Mouse (Mus musculus) ES-E14 (cell line): ENCODE measurements around the gene Cabp4. TPM values are rescaled to one million over a fixed set of nuclear protein-coding genes. Genes with fewer than 3 reads are reported as not detected.

Experiments
- DNase-seq: peaks from one replicate; pipeline ENCODE4 v3.0.0-alpha.2; 2013; ENCODE audit warnings: low read depth, low spot score
- H3K27ac ChIP-seq: 2 replicates; pipeline ENCODE4 v1.5.1; 2012; ENCODE audit warnings: low read depth, mild to moderate bottlenecking, low read length, moderate library complexity, mixed read lengths; ENCODE audit not compliant: poor library complexity, insufficient read depth, severe bottlenecking
- H3K36me3 ChIP-seq: 2 replicates; pipeline ENCODE4 v1.6.1; 2012; ENCODE audit warnings: mild to moderate bottlenecking, low read length, moderate library complexity, mixed read lengths; ENCODE audit not compliant: control insufficient read depth, poor library complexity, insufficient read depth, severe bottlenecking
- H3K4me1 ChIP-seq, 2 experiments: fragments of 150-350 bp in 1 of 2; sonication (generic) in 1 of 2; 2 replicates each; pipeline ENCODE4 v1.6.1; 2012; ENCODE audit warnings: low read length in 2 of 2, mild to moderate bottlenecking in 1 of 2, mixed read lengths in 1 of 2; ENCODE audit not compliant: control insufficient read depth in 2 of 2, insufficient read depth in 2 of 2, poor library complexity in 1 of 2
- H3K4me3 ChIP-seq, 2 experiments: fragments of 150-350 bp in 1 of 2; sonication (generic) in 1 of 2; 2 replicates each; pipeline ENCODE4 v1.5.1; 2012; ENCODE audit warnings: low read length in 2 of 2, low read depth in 1 of 2, mild to moderate bottlenecking in 1 of 2, mixed read lengths in 1 of 2; ENCODE audit not compliant: insufficient read depth in 1 of 2, poor library complexity in 1 of 2, severe bottlenecking in 1 of 2
- H3K9ac ChIP-seq: 2 replicates; pipeline ENCODE4 v1.6.1; 2012; ENCODE audit warnings: low read depth, mild to moderate bottlenecking, low read length, mixed read lengths; ENCODE audit not compliant: poor library complexity, insufficient read depth, severe bottlenecking
- H3K9me3 ChIP-seq: fragments of 150-350 bp; sonication (generic); 2 replicates; pipeline ENCODE4 v1.6.1; 2012; ENCODE audit warnings: low read depth, mild to moderate bottlenecking, low read length; ENCODE audit not compliant: control insufficient read depth, insufficient read depth
- CHD2 ChIP-seq: IDR thresholded peaks from 2 replicates; pipeline ENCODE4 v1.6.1; 2014; ENCODE audit warnings: mild to moderate bottlenecking, low read depth, low read length, inconsistent platforms
- HCFC1 ChIP-seq: IDR thresholded peaks from 2 replicates; pipeline ENCODE4 v1.6.1; 2012; ENCODE audit warnings: low read length, inconsistent platforms, borderline replicate concordance; ENCODE audit not compliant: insufficient read depth
- MAFK ChIP-seq: IDR thresholded peaks from 2 replicates; pipeline ENCODE4 v1.6.1; 2014; ENCODE audit warnings: mild to moderate bottlenecking, low read depth, low read length, inconsistent platforms; ENCODE audit not compliant: insufficient read depth
- ZC3H11A ChIP-seq: IDR thresholded peaks from 2 replicates; pipeline ENCODE4 v1.6.1; 2012; ENCODE audit warnings: low read depth, mild to moderate bottlenecking, inconsistent platforms, low read length, borderline replicate concordance
- ZNF384 ChIP-seq: IDR thresholded peaks from 2 replicates; pipeline ENCODE4 v1.6.1; 2012; ENCODE audit warnings: low read depth, low read length, inconsistent platforms
- in situ Hi-C, 2 experiments: fragments of 600-800 bp; cut with MboI; formaldehyde crosslinking; loops; one replicate each; pipeline ENCODE4 v1.15.1; 2025; ENCODE audit warnings: low sequenced_read_pairs in 2 of 2, inconsistent platforms in 1 of 2; ENCODE audit not compliant: unreplicated experiment in 2 of 2
- total RNA-seq: library from RNA; depleted of rRNA; stranded (reverse); fragments of 300-350 nt; gene quantifications from 2 replicates; pipeline ENCODE4 v1.2.3, GENCODE M21; 2012

Cabp4 gene
- total RNA-seq, 1 experiment = 1.8 TPM

DNA sequence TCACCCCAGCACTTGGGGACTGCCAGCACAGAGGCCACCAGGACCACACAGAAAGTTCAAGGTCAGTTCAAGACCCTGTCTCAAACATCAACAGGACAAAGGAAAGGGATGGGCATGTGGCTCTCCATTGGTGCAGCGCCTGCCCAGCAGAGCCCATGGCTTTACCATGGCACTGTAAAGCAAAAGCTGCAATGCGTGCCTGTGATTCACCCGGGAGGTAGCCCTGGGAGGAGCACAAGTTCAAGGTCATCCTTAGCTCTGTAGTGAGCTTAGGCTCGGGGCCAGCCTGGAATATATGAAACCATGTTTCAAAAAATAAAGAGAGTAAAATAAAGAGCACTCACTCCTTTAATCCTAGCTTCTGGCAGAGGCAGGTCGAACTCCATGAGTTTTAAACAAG lies 8.1 kb upstream of the Cabp4 start:
- Histone ChIP-seq H3K9ac (no peak overlapping the region), H3K9me3 (no peaks in the 10 kb centered on the region), H3K4me3 (no peak overlapping the region), H3K4me1 (peaks cover 3 to 60% of the 10 kb centered on the region in 2 experiments), H3K27ac (no peak overlapping the region), H3K36me3 (peaks cover 25% of the 10 kb centered on the region)
- TF ChIP-seq ZNF384 = no peak
- TF ChIP-seq ZC3H11A = no peak
- no peak for TF ChIP-seq MAFK
- TF ChIP-seq HCFC1 = no peak
- TF ChIP-seq CHD2 = no peak
- DNase-seq = no peak
- in situ Hi-C loops = no loop called here

DNA sequence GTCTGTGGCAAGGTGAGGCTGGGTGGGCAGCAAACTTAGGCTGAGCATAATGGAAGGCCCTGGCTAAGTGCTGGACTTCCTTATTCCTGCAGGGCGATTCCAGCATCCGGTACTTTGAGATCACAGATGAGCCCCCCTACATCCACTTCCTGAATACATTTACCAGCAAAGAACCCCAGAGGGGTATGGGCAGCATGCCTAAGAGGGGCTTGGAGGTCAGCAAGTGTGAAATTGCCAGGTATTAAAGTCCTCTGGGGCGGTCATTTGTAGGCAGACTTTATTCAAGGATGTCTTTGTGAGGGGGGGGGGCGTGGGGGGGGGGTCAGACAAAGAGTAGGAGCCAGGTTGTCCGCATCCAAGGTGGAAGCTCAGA lies 7.6 kb upstream of the Cabp4 start:
- DNase-seq = no peak
- Histone ChIP-seq H3K4me3 (no peak overlapping the region), H3K27ac (no peak overlapping the region), H3K9ac (no peak overlapping the region), H3K36me3 (peaks cover 25% of the 10 kb centered on the region), H3K4me1 (peaks cover 3 to 60% of the 10 kb centered on the region in 2 experiments), H3K9me3 (no peaks in the 10 kb centered on the region)
- in situ Hi-C loops = no loop called here
- no peak for TF ChIP-seq ZC3H11A
- no peak for TF ChIP-seq HCFC1
- TF ChIP-seq MAFK = no peak
- TF ChIP-seq ZNF384 = no peak
- no peak for TF ChIP-seq CHD2

DNA sequence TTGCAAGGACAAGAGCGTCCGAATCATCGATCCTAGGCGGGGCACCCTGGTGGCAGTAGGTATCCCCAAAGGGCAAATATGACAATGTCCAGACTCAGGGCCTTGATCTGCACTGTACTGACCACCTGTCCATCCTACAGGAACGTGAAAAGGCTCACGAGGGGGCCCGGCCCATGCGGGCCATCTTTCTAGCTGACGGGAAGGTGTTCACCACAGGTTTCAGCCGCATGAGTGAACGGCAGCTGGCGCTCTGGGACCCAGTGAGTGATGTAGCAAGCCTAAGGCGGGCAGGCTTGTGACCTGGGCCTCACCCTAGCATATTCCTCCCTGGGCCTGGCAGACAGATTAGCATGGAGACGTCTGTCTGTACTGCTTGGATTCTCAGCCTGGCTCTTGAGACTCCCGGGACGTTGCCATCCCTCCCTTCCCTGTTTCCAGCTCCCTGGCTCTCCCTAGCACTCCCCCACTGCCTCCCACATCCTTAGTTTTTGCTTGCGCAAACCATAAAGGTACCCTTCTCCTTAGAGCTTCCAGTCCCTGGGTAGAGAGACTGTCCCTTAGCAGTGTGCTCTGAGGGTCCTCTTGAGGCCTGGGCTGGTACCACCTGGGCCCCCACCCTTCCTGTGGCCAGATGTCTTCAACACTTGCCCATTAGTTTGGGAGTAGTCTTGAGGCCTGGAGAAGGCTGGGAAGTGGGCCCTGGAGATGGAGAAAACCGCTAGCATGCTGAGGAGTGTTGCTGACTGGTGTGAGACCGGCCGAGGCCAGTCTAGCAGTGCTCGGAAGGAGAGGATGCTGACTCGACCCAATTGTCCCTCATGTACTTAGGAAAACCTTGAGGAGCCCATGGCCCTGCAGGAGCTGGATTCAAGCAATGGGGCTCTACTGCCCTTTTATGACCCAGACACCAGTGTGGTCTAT lies 7.0 kb upstream of the Cabp4 start:
- H3K27ac ChIP-seq = no peak overlapping the region
- H3K4me1 ChIP-seq = peaks cover 3 to 57% of the 10 kb centered on the region in 2 experiments
- TF ChIP-seq HCFC1 = no peak
- TF ChIP-seq ZNF384 = no peak
- no peak for TF ChIP-seq MAFK
- no peak for TF ChIP-seq CHD2
- TF ChIP-seq ZC3H11A = no peak
- H3K4me3 ChIP-seq = no peak overlapping the region
- DNase-seq = no peak
- in situ Hi-C loops = no loop called here
- no peaks in the 10 kb centered on the region for H3K9me3 ChIP-seq
- no peak overlapping the region for H3K9ac ChIP-seq
- H3K36me3 ChIP-seq = peaks cover 25% of the 10 kb centered on the region

DNA sequence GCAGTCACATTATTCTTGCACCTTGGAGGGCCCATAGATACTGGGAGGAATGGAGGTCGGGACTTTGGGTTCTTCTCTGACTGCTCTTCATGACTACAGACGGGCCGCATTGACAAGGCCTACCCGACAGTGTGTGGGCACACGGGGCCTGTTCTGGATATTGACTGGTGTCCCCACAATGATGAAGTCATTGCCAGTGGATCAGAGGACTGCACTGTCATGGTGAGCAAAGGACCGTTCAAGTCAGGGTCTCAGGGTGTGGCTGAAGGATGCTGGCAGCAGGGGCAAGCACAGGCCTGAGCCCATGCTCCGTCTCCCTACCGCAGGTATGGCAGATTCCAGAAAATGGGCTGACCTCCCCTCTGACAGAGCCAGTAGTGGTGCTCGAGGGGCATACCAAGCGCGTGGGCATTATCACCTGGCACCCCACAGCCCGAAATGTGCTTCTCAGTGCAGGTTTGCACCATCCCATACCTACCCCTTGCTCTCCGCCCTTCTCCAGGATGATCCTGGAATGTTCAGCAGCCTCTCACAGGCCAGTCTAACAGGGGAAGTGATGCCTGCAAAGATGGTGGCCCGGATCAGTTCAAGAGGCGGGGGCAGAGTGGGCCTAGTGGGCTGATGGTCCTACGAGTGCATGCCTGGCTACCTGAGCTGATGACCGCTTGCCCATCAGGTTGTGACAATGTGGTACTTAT lies 6.1 kb upstream of the Cabp4 start:
- TF ChIP-seq CHD2 (no peak), ZC3H11A (no peak), HCFC1 (no peak), MAFK (no peak), ZNF384 (no peak)
- in situ Hi-C loops = no loop called here
- no peak for DNase-seq
- Histone ChIP-seq H3K9ac (peak overlapping the region; percentile 15; the same call in 1 of the 2 replicates), H3K9me3 (no peaks in the 10 kb centered on the region), H3K4me1 (peaks cover 3 to 54% of the 10 kb centered on the region in 2 experiments), H3K36me3 (peaks cover 25% of the 10 kb centered on the region), H3K27ac (no peak overlapping the region), H3K4me3 (0 out of 4 replicates have a peak overlapping the region, but pooled peaks of 1 of the 2 experiments have one; percentile 2)
